Mouse (Mus musculus): ENCODE measurements around the gene Gm49393.

Gene Gm49393

DNA sequence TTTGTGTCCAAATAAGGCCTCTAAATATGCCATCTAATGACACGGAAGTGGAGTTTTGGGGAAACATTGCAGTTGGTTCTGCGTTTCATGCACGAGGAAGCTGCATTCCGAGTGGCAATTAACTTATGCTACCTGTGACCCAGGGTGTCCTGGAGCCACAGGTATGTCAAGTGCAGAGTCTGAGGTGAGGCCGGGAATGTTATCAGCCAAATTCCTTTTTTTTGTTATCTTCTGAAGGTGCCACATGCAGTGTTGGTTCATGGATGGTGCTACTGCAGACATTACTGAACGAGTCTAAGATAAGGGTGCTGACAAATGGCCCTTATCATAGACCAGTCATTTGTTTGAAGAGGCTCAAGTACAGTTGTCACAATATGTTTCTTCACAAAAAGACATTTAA is 122.6 kb downstream of the Gm49393 start:
- in situ Hi-C loops (cut with MboI; ENCODE audit: low sequenced_read_pairs), result no loop called here

- in situ Hi-C loops (cut with MboI; ENCODE audit: low sequenced_read_pairs), result no loop called here
Measured at GRCm38 (mm10) chr13:60809690-60810089, 125.7 kb downstream of the Gm49393 start.
